Mouse (Mus musculus): ENCODE measurements around the gene Epb41l2.

Epb41l2 gene

GRCm38 (mm10) chr10:25436703-25437401 lies 77.3 kb downstream of the Epb41l2 start:
- no peak for DNase-seq (ENCODE audit: low spot score in 2 of 2)

- no peak for DNase-seq (ENCODE audit: low spot score in 2 of 2)
These were observed 78.1 kb downstream of the Epb41l2 start for GRCm38 (mm10) chr10:25437586-25438298.

GRCm38 (mm10) chr10:25438299-25438680 lies 78.7 kb downstream of the Epb41l2 start:
- DNase-seq (ENCODE audit: low spot score in 2 of 2) = no peak

GRCm38 (mm10) chr10:25439163-25439562 lies 79.6 kb downstream of the Epb41l2 start:
- DNase-seq (ENCODE audit: low spot score in 2 of 2) = no peak

GRCm38 (mm10) chr10:25439856-25440255 lies 80.3 kb downstream of the Epb41l2 start:
- no peak for DNase-seq (ENCODE audit: low spot score in 2 of 2)

DNA sequence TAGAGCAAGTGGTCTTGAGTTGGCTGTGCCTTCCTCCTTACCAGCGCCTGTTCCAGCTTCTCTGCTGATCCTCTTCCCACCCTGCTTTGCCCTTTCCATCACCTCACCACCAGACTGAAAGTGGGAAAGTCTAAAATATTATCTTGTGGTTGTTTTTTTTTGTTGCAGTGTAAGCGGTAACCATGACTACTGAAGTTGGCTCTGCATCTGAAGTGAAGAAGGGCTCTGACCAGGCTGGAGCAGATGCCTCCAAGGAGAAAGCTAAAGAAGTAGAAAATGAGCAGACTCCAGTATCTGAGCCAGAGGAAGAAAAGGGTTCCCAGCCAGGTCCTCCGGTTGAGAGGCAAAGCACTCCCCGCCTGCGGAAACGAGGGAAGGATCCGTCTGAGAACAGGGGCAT lies 81.8 kb downstream of the Epb41l2 start:
- no peak for DNase-seq (ENCODE audit: low spot score in 2 of 2)

DNA sequence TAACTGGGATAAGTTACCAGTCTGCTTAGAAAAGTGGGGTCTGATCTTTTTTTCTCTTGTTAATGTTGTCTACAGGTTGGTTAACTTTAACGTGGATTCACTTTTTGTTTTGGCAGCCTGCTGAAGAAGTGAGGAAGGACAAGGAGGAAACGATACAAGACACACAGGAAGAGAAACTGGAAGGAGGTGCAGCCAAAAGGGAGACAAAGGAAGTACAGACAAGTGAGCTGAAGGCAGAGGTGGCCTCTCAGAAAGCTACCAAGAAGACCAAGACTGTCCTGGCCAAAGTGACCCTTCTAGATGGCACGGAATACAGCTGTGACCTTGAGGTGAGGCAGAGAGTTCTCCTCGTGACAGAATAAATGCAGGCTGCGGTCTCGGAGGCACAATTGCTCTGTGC lies 84.0 kb downstream of the Epb41l2 start:
- DNase-seq (ENCODE audit: low spot score in 2 of 2) = no peak

DNA sequence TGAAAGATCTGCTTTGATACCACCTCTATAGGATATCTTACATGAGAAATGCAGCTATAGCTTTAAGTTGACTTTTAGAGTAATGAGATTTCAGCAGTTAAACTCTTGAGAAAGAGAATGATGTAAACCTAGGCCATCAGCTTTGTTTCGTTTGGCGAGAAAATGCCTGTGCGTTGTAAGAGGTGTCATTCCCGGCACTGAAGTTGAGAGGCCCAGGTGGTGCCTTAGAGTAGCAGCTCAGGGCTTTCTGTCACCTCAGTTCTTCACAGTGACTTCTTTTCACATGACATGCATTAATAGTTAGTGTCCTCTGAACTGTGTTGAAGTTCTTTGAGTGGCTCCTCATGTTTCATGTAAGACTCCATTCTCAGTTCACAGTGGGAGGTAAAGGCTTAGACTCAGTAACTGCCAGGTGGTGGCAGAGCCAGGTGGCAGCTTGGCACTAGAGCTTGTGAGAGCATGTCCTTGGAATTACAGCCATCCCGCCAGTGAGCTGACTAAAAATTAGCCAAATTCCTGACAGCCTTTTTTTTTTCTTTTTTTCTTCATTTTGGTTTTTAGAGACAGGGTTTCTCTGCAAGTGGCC lies 84.7 kb downstream of the Epb41l2 start:
- no peak for DNase-seq (ENCODE audit: low spot score in 2 of 2)

DNA sequence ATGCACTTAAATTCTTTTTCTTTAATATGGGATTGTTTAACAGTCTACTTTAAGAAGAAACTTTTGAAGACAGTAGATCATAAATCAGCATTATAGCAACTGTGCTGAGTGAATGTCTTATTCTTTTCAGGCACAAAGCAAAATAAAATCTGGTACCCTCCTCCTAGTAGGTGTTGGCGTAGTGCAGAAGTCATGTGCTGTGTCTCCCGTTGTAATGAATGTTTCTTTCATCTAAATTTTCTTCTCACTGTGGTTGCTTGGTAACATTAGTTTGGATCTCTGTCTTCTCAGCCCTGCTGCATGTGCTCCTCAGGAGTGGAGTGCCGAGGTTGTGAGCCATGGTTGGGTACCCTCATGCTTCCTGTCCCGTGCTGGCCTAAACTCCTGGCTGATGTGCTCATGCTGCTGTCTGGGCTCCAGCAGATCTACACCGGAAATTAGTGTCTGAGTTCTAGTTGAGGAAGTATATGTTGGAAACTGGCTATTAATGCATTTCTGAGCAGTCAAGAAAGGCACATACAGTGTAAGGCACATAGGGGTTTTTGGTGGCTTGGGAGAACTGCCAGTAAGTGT lies 87.4 kb downstream of the Epb41l2 start:
- no peak for DNase-seq (ENCODE audit: low spot score in 2 of 2)

- no peak for DNase-seq (ENCODE audit: low spot score in 2 of 2)
These were observed 89.1 kb downstream of the Epb41l2 start for GRCm38 (mm10) chr10:25448676-25449075.

DNA sequence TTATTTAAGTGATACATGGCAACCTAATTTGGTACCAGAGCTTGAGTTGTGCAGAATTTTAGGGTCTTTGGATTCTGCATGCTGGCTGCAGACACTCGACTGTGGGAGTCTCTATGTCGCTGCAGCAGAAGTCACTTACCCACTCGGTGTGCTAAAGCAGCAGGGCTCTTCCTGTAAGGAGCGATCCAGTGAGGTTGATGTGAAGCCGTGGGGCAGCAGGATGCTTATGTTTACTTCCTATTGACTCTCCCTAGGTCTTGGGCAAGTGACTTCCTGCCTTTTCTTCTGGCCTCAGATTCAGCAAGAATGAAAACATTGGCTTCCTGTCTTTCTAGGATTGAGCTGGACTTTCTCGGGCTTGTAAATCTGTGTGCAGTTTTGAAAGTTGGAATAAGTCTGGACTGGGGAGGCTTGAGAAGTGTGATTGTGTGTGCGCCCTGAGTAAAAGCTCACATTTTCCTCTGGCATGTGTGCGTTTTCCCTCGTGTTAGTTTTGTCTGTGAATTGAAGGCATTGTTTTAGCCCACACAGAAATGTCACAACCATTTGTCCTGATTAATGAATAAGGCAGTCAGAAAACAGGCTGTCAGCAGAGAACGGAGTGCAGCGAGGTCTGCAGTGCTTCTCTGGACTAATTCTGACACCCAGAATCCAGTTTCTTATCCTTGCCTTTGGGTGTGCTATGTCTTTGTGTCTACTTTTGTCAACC lies 89.9 kb downstream of the Epb41l2 start:
- DNase-seq (ENCODE audit: low spot score in 2 of 2) = no peak

DNA sequence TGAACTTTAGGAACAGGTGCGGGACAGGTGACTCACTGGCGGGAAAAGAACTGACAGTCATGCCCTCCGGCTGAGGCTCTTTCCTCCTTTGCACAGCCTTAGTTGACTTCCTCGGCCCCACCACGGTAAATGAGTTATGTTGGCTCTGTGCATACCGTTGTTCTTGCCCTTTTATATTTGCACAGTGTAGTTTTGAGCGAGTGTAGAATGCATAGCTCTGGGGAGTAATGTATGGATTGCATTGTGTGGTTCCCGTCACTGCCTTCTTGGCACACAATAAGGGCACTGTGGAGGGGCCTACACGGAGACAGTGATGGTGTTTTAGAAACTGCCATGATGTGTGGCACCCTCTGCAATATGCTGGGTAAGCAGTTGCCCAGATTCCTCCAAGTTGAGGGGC lies 93.6 kb downstream of the Epb41l2 start:
- no peak for DNase-seq (ENCODE audit: low spot score in 2 of 2)

DNA sequence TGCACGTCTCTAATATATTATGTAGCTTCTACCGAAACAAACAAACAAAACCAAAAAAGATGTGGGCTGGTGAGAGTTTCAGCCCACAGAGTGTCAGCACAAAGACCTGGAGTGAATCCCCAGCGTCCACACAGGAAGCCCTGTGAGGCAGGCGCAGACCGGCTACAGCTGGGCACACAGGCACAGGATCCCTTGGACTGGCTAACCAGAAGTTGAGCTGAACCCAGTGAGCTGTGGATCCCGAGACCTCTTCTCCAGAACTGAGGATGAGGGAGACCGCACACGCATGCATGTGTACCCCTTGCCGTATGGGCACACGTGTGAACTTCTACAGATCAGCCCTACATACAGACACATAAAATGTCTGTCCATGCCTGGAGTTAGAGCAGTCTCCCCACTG lies 94.2 kb downstream of the Epb41l2 start:
- DNase-seq (ENCODE audit: low spot score in 2 of 2) = no peak

DNA sequence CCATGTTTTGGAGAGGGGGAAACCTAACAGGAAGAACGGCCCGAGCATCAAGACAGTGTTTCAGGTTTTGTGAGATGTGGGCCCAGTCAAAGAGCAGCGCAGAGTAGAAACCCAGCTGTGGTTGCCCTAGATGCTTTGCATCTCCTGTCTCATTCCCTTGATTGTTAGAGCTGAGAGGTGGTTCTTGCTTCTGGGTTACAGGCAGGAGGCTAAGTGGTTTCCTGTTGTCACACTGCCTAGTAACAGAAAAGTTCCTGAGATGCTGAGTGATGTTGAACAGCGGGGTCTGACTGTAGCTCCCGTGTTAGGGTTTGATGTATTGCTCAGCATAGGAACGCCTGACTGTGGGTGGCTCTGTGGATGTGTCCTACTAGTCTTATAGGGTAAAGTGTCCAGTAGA lies 97.5 kb downstream of the Epb41l2 start:
- no peak for DNase-seq (ENCODE audit: low spot score in 2 of 2)

GRCm38 (mm10) chr10:25457996-25458395 lies 98.4 kb downstream of the Epb41l2 start:
- DNase-seq (ENCODE audit: low spot score in 2 of 2) = no peak

GRCm38 (mm10) chr10:25461832-25462231 lies 102.2 kb downstream of the Epb41l2 start:
- DNase-seq (ENCODE audit: low spot score in 2 of 2) = no peak

GRCm38 (mm10) chr10:25462669-25463068 lies 103.1 kb downstream of the Epb41l2 start:
- DNase-seq (ENCODE audit: low spot score in 2 of 2) = no peak

- no peak for DNase-seq (ENCODE audit: low spot score in 2 of 2)
These were observed 106.9 kb downstream of the Epb41l2 start for GRCm38 (mm10) chr10:25466493-25466892.

GRCm38 (mm10) chr10:25471944-25472343 lies 112.3 kb downstream of the Epb41l2 start:
- DNase-seq (ENCODE audit: low spot score in 2 of 2) = no peak

DNA sequence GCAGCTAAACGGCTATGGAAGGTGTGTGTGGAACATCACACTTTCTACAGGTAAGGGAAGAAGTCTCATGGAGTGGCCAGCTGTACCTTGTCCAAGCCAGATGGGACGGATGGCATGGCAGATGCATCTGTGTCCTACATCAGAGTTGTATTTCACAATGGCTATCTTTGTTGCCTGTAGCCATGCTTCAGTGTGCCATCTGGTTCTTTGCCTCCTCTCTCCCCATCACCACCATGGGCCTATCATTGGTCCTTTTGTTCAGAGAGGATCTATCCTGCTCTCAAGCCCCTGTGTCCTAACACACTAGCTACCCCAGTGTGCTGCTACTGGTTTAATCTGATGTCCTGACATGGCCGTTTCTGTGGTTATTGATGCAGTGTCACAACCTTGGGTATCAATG lies 120.1 kb downstream of the Epb41l2 start:
- no peak for DNase-seq (ENCODE audit: low spot score in 2 of 2)

DNA sequence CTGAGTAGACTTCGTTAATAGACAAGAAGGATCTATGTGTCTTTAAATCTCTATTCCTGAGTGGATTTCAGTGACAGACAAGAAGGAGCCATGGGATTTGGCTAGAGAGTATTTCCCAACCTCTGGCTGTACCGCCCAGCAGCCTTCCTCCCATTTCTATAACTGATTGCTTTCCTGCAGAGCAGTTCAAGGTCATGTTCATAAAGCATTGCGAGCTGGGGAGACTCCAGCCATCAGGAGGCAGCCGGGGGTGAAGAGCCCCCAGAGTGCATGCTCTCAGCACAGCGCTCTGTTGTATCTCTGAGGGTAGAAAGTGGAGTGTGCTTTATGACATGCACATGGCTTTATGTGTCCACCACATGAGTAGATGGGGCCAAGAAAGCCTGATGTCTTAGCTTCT lies 123.2 kb downstream of the Epb41l2 start:
- no peak for DNase-seq (ENCODE audit: low spot score in 2 of 2)

GRCm38 (mm10) chr10:25488456-25488855 lies 128.9 kb downstream of the Epb41l2 start:
- peak; percentile 63 to 69 for DNase-seq (ENCODE audit: low spot score in 2 of 2)
